Mouse (Mus musculus) 416B (cell line): ENCODE measurements around the gene Rab23.
"Not testable (repeated sequence)": the region's sequence is repeated elsewhere in the genome, so short reads cannot be mapped to it uniquely, and the experiment has no call there.

Source experiments
- DNase-seq: peaks from one replicate; pipeline ENCODE4 v3.0.0; 2011; ENCODE audit warnings: low read depth

Gene Rab23

DNA sequence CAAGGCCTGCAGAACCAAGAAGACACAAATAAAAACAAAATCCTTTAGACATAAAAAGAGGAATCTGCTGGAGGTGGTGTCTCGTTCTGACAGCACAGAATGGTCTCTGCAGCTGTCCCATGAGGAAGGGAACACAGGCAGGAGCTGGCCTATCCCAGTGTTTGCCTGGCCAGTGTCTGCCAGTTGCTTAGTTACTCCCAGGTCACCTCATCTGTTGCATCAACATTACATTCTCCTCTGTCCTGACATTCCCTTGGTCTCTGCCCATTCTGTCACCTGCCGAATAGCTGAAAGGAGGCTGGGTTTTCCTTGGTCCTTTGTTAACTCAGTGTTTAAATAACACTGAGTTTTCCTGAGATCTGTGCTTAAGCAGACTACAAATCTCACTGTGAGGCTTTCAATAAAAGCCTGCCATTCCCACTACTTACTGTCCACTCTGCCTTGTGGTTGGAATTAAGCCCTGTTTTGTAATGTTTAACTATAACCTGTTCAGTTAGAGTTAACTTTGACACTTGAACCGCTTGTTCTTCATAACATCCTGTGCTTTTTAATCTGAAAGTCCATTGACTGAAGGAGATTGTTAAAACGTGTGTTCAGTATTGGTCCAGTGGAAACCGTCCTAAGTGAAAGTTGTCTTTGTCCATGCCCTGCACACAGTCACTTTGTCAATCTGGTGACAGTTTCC is 14.5 kb downstream of the Rab23 start:
- no peak for DNase-seq

DNA sequence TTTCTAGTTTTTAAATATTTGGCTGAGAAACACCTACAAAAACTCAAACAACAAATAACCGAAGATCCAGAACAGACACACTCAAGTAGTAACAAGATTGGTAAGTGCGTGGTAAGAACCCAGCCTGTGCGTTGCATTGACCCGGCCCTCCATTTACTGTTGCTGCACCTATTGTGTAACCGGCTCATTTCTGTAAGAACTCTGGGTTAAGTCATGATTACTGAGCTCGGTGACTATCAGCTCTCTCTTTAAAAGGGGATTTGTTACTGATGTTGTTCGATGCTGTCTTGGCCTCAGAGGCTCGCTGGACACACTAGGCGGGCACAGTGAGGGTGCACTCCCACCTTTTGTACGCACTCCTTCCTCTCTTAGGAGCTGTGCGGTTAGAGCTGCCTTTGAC is 18.6 kb downstream of the Rab23 start:
- DNase-seq, result peak; percentile 64

DNA sequence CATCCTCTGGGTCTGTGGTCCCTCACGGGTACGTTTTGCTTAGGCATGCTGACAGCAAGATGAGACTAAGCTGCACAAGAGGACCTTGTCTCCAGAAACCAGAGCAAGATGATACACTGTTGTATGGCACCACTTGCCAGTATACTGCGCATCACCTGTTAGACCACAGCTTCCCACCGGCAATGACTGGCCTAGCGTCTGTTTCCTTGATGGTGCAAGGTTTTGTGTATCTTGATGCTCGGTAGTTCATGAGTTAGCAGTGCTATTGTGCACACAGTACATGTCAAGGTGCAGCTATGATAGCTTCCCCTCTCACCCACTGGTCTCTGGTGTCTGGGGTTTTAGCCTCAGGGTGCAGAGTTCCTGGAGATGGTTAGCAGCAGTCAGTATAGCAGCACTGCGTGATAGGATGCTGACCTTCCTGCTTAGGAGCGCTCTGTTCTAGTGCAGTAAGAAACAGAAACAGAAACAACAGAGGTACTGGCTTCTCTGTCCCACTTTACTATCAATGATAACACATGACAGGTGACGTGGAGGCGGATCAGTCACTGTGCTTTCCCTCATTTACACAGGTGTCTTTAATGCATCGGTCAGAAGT is 19.1 kb downstream of the Rab23 start:
- peak; percentile 89 for DNase-seq

DNA sequence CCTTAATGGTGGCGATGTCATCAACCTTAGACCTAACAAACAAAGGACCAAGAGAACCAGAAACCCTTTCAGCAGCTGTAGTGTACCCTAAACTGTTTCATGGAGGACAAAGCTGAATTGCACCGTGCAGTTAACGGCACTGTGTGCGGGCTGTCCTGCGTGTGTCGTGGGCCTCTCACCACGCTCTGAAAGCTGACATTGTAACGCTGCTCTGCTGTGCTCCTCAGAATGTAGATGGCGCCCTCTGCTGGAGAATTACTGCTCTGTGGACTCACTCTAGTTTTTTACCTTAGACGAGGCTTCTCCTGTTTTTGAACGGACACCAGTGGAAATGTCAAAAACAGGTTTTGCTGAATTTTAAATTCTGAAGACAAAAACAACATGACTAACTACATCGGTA is 19.6 kb downstream of the Rab23 start:
- DNase-seq, result peak; percentile 80

DNA sequence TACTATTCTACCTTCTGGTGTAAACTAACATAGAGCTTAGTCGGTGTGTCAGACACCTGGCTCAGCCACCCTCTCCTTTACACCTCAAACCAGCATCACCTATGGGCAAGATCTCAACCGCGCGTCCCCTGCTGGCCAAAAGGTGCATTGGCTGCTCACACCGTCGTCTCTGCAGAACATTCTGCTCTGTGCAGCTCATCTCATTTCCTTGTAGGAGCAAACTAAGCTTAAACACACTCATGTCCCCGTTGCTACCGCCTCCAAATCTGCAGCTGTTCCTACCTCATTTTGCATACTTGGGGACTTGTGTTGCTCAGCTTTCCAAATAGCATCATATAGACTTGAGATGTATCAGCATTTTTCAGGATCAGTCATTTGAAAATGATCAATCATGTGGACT is 23.2 kb downstream of the Rab23 start:
- DNase-seq, result peak; percentile 25

DNA sequence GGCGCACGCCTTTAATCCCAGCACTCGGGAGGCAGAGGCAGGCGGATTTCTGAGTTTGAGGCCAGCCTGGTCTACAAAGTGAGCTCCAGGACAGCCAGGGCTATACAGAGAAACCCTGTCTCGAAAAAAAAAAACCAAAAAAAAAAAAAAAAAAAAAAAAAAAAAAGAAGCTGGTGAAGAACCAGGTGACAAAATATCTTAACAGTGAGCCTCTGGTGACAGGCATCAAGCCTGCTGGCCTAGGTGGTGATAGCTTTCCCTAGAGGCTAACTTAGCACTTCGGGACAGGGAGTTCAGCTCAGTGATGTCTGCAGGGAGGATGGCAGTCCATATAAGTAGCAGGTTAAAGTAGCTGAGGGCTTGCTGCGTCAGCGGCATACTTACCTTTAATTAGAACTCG is 25.1 kb downstream of the Rab23 start:
- not testable (repeated sequence) for DNase-seq

DNA sequence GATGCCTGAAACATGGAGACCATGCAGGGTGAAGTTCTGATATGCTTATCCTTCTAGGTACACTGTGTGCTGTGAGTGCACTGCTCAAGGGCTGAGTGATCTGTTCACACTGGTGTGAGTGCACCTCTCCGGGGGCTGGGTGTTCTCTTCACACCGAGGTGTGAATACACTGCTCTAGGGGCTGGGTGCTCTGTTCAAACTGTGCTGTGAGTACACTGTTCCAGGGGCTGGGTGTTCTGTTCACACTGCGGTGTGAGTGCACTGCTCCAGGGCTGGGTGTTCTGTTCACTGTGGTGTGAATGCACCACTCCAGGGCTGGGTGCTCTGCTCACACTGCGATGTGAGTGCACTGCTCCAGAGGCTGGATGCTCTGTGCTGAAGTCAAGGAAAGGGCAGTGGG is 26.2 kb downstream of the Rab23 start:
- DNase-seq, result no peak

DNA sequence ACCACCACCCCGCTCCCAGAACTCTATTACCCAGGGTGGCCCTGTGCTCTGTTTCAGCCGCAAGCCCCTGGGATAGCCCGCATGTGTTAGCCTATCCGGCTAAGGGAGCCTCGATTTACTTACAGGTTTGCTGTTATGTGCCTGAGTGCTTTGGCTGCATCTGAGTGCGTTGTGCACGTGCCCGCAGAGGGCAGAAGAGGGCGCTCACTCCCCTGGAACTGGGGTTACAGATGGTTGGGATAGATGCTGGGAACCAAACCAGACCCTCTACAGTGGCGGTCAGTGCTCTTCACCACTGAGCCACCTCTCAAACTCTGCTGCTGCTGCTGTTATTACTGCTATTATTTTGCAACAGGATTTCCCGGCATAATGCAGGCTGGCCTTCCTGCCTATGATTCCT is 29.4 kb downstream of the Rab23 start:
- DNase-seq, result no peak

DNA sequence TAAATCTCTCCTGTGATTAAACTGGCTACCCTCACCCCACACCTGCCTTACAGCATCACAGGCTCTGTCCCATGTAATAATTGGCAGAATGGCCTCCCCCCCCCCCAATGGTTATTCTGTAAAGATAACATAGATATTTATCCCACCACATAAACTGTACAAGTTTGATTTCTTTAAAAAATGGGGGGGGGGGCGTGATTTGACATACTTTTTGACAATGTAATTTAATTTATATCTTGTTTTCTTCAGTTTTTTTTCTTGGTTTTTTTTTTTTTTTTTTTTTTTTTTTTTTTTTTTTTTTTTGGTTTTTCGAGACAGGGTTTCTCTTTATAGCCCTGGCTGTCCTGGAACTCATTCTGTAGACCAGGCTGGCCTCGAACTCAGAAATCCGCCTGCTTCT is 30.0 kb downstream of the Rab23 start:
- DNase-seq, result not testable (repeated sequence)

DNA sequence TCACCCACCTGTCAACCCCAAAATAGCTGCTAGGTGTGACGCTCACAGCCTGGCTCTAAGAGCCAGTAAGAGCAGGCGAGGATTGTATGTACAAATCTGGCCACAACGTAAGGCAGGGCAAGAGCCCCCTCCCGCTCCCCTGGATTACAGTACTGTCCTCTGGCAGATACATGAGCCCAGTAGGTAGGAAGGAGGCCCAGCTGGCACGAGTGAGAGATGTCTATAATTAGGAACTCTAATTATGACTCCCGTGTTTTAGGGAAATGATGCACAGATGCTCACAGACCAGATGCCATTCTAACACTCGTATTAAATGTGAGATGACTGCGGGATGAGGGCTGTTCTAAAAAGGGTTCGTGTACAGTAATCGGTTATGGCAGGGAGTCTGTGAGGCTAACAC is 31.6 kb downstream of the Rab23 start:
- no peak for DNase-seq

DNA sequence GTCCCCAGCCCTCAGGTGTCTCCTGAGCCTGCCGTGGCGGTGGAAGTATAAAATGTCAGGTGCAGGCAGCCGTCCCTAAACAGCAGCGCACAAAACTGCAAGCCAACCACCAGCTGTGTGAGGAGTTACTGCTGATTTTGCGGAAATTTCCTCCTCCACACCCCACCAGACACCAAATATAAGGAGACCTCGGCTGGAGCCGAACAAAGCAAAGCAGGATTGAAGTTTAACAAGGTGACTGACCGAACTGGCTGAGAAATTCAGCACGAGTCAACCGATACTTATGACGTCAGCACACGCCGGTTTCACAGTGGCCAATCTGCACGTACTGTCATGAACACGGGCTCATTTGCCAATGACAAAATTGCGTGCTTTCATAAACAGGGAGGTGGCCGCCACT is 34.4 kb downstream of the Rab23 start:
- DNase-seq, result no peak

DNA sequence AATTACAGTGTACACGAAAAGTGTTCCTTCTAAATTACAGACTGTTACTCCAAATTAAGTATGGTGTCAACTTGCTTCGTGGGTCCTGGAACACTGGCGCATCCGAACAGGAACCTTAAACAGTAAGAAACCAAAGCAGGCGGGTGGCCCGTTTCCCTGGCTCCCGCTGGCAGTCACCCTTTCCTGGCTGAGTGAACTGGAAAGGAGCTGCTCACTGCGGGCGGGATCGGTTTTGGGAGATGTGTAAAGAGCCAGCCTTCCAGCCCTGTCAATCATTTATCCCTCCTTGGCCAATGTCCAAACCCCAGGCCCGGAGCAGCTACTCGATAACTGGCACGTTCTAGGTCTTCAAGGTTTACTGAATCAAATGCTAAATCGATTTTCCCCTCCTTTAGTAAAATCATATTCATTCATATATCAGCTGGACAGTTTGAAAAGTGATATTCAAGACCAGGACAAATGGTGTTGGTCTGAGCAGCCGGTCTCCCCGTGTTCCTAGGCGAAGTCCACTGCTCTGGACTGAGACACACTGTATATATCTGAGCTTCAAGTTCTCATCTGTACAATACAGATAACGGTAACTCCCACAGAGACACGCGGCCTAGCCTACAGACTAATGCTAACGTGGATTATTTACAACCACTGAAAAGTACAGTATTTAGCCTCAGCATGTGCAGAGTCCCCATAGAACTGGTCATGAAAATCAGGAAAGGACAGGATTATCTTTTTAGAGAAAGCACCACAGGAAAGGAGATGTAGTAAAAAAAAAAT is 35.5 kb downstream of the Rab23 start:
- DNase-seq, result no peak

DNA sequence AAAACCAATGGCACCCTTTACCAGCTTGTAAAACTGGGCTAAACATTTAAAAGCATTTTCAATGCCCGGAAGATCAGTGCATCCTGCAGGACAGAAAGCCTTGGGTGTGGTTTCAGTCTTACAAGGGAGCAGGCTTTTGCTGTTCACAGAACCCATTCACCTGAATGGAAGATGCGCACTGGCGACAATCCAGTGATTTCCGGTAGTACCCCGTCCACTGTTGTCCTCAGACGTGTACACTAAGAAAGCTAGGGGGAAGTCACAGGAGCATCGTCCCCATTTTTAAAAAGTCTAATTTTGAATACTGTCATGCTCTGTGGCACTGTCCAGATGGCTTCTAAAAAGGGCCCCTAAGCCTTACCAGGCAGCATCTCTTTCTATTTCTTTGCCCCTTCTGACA is 36.1 kb downstream of the Rab23 start:
- DNase-seq, result no peak

DNA sequence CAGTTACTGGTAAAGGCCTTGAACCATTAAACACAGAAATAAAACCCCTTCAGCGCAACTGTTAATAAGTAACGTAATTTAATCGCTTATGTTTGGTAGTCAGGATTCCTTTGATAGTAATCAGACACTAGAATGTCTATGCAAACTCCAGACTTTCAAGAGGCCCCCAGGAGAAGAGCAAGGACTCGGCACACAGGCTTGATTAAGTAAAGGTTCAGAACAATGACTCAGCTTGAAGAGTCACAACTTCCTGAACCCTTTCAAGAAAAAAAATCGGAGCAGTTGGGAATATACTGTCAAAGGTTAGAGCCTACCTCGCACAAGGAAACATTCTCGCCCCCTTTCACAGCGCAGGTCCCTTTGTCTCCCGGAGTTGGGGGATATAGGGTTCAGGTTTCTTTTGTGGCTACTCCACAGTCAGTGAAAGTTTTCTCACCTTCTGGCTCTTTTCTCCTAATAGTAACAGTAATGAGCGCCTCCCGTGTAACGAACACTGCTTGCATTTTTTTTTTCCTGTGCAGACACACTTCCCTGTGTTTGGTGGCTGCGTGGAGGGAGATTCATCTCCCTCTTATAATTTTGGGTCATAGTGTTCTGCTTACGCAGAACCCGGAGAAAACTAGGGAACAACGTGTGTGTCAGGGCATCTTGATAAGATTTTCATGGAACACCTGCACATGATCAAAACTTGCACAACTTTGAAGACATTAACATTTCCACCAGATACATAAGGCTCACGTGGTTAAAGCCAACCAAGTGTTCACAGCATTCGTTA is 36.8 kb downstream of the Rab23 start:
- peak; percentile 73 for DNase-seq

DNA sequence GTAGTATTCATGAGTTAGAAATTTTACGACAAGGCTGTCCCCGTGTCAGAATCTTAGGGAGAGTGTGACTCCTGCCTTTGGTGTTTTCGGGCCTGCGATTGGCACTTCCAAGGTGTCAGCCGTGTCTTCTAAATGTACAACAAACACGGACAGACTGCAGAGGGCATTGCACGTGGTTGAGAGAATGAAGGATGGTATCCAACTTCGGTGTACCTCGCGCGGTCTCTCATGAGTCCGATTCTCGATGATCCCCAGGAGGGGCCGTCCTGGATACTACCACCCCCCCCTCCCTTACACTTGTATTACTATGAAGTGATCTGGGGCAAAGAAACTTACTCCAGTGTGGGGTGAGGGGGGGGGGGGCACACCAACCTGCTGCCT is 37.3 kb downstream of the Rab23 start:
- peak; percentile 58 for DNase-seq

DNA sequence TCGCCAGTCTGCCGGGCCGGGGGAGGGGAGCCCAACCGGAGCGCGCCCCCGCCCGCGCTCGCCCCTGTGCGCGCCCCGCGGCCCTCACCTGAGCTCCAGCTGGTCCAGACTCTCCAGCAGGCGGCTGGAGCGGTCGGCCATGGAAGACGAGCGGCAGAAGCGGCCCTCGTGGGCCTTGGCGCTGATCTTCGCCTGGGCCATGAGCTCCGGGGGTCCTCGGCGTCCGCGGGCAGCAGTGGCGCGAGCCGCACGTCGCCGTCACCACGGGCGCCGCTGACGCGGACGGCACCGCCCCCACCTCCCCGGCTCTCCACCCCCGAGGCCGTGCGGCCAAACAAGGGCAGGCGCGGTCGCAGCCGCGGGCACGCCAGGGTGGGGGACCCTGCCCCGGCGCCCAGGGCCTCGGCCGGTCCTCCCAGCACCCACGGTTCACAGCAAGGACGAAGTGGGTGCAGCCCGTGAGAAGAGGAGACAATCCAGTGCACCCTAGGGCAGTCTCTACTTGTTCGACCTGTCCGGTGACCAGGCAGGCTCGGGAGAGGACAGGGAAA is 37.9 kb downstream of the Rab23 start, which contains the start of gene Bag2:
Bag2 (minus strand) TSS at position 305 of the 551 bp plus-strand sequence.
- peak; percentile 49 for DNase-seq

DNA sequence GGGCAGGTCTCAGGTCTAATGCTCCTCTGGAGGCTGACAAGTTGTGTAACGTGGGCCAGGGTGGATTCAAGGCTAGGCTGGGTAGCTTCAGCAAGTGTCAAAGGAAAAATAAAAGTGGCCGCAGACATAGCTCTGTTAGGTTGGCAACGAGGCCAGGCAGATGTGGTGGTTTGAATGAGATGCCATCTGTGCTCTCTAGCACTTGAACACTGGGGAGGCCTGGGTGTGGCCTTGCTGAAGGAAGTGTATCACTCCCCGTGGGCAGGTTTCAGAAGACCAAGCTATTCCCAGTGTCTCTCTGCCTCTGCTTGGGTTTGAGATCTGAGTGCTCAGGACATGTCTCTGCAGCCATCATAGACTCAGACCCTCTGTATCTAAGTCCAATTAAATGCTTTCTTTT is 38.8 kb downstream of the Rab23 start:
- peak; percentile 49 for DNase-seq

DNA sequence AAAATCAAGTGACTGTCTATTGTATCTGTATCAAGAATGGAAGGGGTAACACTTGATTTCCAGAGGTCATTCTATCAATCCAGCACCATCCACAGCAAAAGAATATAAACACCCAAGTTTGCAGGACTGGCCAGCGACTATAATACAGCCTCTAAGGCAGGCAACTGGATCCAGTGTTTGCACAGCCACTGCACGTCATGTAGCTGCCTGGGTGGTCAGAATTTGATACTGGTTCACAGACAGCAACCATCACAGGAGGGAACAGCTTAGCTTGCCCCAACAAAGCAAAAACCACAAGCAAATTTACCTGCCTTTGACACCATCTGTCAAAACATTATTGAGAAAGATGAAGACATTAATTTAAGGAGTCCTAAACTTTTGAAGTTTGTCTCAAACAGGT is 44.1 kb downstream of the Rab23 start:
- DNase-seq, result no peak

DNA sequence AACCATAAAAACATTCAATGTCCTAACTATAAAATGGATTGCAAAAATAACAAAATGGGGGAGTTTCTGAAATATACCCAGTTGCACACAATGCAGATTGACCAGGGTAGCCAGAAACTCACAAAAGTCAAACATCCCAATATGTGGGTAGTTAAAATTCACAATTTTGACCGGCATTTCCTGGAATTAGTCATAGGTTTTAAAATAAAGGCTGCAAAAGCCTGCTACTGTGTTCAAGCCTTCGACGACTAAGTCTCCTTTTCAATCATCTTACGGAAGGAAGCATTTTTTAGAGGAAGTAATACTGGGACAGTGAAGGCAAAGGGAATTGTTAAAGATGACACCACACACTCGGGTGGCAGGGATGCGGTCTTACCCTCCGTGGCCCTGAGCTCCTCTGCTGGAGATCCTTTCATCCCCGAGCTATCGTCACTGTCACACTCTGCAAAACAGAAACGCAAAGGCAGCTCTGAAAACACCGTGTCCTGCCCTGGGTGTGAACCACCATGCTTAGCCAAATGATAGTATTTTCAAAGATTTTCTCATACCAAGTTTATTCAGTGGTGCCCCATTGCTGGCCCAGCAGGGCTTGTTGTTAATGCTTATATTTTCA is 45.9 kb downstream of the Rab23 start:
- no peak for DNase-seq

DNA sequence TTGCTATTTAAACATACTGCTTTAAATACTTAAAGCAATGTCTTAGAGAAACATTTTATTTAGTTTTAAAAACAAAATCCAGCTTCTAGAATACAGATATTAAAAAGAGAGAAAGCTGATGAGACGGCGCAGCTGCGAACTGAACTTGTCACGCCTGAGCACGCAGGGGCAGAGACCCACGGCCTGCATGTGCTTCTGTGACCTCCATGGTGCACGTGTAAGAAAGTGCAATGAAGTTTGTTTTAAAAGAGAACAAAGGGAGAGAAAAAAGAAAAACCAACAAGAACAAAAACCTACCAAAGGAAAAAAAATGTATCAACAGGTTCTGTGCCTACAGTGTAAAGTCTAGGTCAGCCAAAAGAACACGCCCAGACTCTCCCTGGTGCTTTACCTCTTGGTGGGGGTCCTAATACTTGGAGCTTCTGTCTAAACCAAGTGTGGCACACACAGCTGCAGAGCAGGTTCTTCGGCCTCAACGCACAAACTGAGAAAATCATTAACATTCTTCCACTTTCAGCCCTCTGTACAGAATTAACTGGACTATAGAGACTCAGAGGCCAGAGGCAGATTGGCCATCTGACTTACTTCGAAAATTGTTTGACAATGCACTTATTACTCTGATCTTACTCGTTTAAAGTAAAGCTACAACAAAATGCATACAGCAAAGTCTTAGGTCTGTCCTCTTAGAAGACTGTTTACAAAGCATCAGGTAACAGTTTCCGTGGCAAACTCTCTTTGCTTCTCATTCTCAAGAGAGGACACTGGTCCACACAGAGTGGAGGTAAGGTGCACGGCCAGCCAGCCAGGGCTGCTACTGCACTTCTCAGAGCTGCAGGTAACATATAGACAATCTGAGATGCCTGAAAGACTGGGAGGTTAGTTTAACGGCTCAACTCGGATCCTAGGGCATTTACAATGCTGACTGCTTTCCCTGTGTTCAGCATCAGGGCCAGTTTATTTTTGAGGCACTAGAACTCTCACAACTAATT is 47.1 kb downstream of the Rab23 start:
- DNase-seq, result no peak
